Comparison of ENCODE assay signal across 8 mouse cellular contexts in the genomic region with DNA sequence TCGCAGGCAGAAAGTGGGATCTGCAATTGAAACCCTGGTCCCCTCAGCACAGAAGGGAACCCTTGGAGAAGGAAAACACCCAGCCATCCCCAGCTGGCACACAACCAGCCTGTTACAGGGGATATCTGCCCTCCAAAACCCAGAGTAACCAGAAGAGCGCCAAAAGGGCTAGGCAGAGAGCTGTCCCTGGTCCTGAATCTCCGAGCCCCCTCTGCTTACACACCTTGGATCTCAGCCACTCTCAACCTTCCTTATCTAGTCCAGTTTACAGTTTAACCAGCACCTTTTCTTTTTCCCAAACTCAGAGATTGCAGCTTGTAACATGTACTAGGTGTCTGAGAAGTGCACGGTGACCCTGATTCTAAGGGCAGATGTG.
DNase-seq lines count a peak whose midpoint lies in the region; ATAC-seq and TF ChIP-seq lines count a peak whose summit lies in the region.

No protein-coding gene starts in this region.

- peaks cover 40% of the 10 kb centered on the region for H3K4me1 ChIP-seq in forebrain, embryonic 14.5 days (ENCODE audit: control insufficient read depth, insufficient read depth, low read length)
- peaks cover 14% of the 10 kb centered on the region for H3K4me1 ChIP-seq in forebrain, postnatal 0 days (ENCODE audit: insufficient read depth)
- H3K4me1 ChIP-seq in intestine, embryonic 15.5 days (replicated peaks), result no peaks in the 10 kb centered on the region; the same call in 1 of the 2 replicates

- no peak overlapping the region for H3K27ac ChIP-seq in forebrain, embryonic 14.5 days (ENCODE audit: low read depth, low read length)
- H3K27ac ChIP-seq in forebrain, postnatal 0 days (ENCODE audit: low read depth, low read length), result no peak overlapping the region
- H3K27ac ChIP-seq in intestine, embryonic 15.5 days, result no peak overlapping the region

- no peaks in the 10 kb centered on the region for H3K9me3 ChIP-seq in forebrain, embryonic 14.5 days (replicated peaks; ENCODE audit: control insufficient read depth, low read length)
- H3K9me3 ChIP-seq in forebrain, postnatal 0 days (ENCODE audit: low read length), result no peaks in the 10 kb centered on the region
- no peaks in the 10 kb centered on the region for H3K9me3 ChIP-seq in intestine, embryonic 15.5 days

- H3K36me3 ChIP-seq in forebrain, embryonic 14.5 days (ENCODE audit: control insufficient read depth, insufficient read depth, low read length), result no peaks in the 10 kb centered on the region
- no peaks in the 10 kb centered on the region for H3K36me3 ChIP-seq in forebrain, postnatal 0 days (ENCODE audit: insufficient read depth)
- no peaks in the 10 kb centered on the region for H3K36me3 ChIP-seq in intestine, embryonic 15.5 days

- no peak for ATAC-seq in forebrain, embryonic 14.5 days
- ATAC-seq in forebrain, postnatal 0 days, result no peak
- peak; percentile 58; the same call in 1 of the 2 replicates for ATAC-seq in intestine, embryonic 15.5 days

- H3K9ac ChIP-seq in forebrain, embryonic 14.5 days (ENCODE audit: low read length), result 0 out of 2 replicates have a peak overlapping the region, but pooled peaks have one; percentile 7
- H3K9ac ChIP-seq in forebrain, postnatal 0 days, result no peak overlapping the region
- no peak overlapping the region for H3K9ac ChIP-seq in intestine, embryonic 15.5 days

- H3K27me3 ChIP-seq in forebrain, embryonic 14.5 days (replicated peaks; ENCODE audit: control insufficient read depth, insufficient read depth, low read length), result peaks cover 13% of the 10 kb centered on the region
- no peaks in the 10 kb centered on the region; the same call in 1 of the 2 replicates for H3K27me3 ChIP-seq in forebrain, postnatal 0 days (ENCODE audit: insufficient read depth, low read length)
- H3K27me3 ChIP-seq in intestine, embryonic 15.5 days (replicated peaks), result peaks cover 17% of the 10 kb centered on the region

- H3K4me3 ChIP-seq in forebrain, embryonic 14.5 days (ENCODE audit: low read depth, low read length), result no peak overlapping the region
- no peak overlapping the region for H3K4me3 ChIP-seq in forebrain, postnatal 0 days (ENCODE audit: low read depth, low read length)
- no peak overlapping the region for H3K4me3 ChIP-seq in intestine, embryonic 15.5 days (replicated peaks)

- no peak overlapping the region for H3K4me2 ChIP-seq in forebrain, embryonic 14.5 days (ENCODE audit: low read length)
- no peak overlapping the region for H3K4me2 ChIP-seq in forebrain, postnatal 0 days (ENCODE audit: low read depth)
- H3K4me2 ChIP-seq in intestine, embryonic 15.5 days (replicated peaks), result no peak overlapping the region

- TF ChIP-seq CTCF in forebrain, postnatal 0 days (IDR thresholded peaks at IDR 0.05; ENCODE audit: low read depth), result no peak

- 27% methylated on average over 4 of the region's 4 CpGs for WGBS in forebrain, embryonic 14.5 days
- 29% methylated on average over 4 of the region's 4 CpGs for WGBS in forebrain, postnatal 0 days
- WGBS in intestine, embryonic 15.5 days, result 10% methylated on average over 4 of the region's 4 CpGs

- intact Hi-C loops in left cerebral cortex, postnatal 25 days (cut with DNase I), result loop anchor here (1.0 kb wide), 1 partner anchor 36 kb away; no protein-coding TSS in a partner anchor

- peak; percentile 61 for DNase-seq in forebrain, embryonic 14.5 days (ENCODE audit: low spot score)
- DNase-seq in forebrain, postnatal 0 days, result no peak
- DNase-seq in spleen, postnatal 4 days (ENCODE audit: low spot score in 2 of 2), result peak; percentile 31 to 74
- no peak for DNase-seq in spleen, adult 12 weeks (ENCODE audit: low spot score)
- DNase-seq in thymus, postnatal 14 days, result peak; percentile 63
- no peak for DNase-seq in left cerebral cortex, postnatal 25 days (ENCODE audit: low spot score in 2 of 2)
- DNase-seq in frontal cortex, postnatal 14 days (ENCODE audit: low spot score in 2 of 2), result no peak

Comparison
In these comparisons a context has a peak if more than half of its experiments do, and no peak if none do; other contexts are left out.
1. DNase-seq: peak in forebrain, embryonic 14.5 days (single experiment), spleen, postnatal 4 days (2 of 2) and thymus, postnatal 14 days (single experiment); none in forebrain, postnatal 0 days (single experiment), spleen, adult 12 weeks (single experiment), left cerebral cortex, postnatal 25 days (0 of 2) and frontal cortex, postnatal 14 days (0 of 2).